21 mouse cellular contexts compared by ENCODE assay signal in the genomic region with DNA sequence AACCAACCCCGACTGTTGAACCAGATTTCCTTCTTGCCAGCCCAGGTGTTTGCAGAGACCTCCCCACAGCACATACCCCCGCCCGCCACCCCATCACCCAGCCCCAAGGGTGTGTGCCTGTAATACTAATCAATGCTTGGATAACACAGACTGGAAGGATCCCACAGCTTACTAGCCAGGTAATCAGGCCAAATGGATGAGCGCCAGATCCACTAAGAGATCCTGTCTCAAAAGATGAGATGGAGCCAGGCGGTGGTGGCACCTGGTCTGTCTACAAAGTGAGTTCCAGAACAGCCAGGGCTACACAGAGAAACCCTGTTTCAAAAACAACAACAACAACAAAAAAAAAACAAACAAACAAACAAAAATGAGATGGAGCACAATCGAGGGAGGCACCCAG. TPM values are rescaled to one million over a fixed set of nuclear protein-coding genes. Genes with fewer than 3 reads are reported as not detected.
"Had no signal": no experiment of that assay in that cellular context is flagged by ENCODE, and none has a peak within 500 bp of the region (broad histone marks: within the 10 kb centered on the region; RNA-seq: fewer than 3 reads in every experiment).

No protein-coding gene starts in this region.

- H3K4me2 ChIP-seq: lung, embryonic 14.5 days; midbrain, embryonic 12.5 days; neural tube, embryonic 13.5 days; neural tube, embryonic 15.5 days had no signal

- DNase-seq: lung, embryonic 14.5 days; lung, postnatal 10 days; lung, postnatal 4 days; midbrain, embryonic 14.5 days; retina, postnatal 1 day; right cerebral cortex, adult 18-20 months; right cerebral cortex, postnatal 25 days; right cerebral cortex, postnatal 4 days; spleen, adult 18-20 months; thymus, adult 18-20 months; thymus, postnatal 14 days; thymus, postnatal 36 days had no signal

- H3K4me3 ChIP-seq: midbrain, embryonic 10.5 days; midbrain, embryonic 12.5 days; myocyte; neural tube, embryonic 13.5 days; neural tube, embryonic 15.5 days had no signal

- ATAC-seq: midbrain, embryonic 16.5 days had no signal

- H3K9ac ChIP-seq: lung, embryonic 14.5 days; neural tube, embryonic 13.5 days; neural tube, embryonic 15.5 days had no signal

- H3K4me1 ChIP-seq: midbrain, embryonic 10.5 days; midbrain, embryonic 12.5 days; neural tube, embryonic 13.5 days; neural tube, embryonic 15.5 days had no signal

- H3K36me3 ChIP-seq: midbrain, embryonic 10.5 days; midbrain, embryonic 12.5 days; neural tube, embryonic 13.5 days; neural tube, embryonic 15.5 days had no signal

- H3K9me3 ChIP-seq: midbrain, embryonic 10.5 days; midbrain, embryonic 12.5 days; neural tube, embryonic 13.5 days; neural tube, embryonic 15.5 days had no signal

- H3K27ac ChIP-seq: midbrain, embryonic 10.5 days; midbrain, embryonic 12.5 days; neural tube, embryonic 13.5 days; neural tube, embryonic 15.5 days had no signal

- H3K27me3 ChIP-seq: midbrain, embryonic 12.5 days; neural tube, embryonic 13.5 days; neural tube, embryonic 15.5 days had no signal

RNA-seq across cellular contexts. Expression of a gene that starts 38.5 kb away (rescaled TPM):
- total RNA-seq: megakaryocyte, adult 5-6 weeks; megakaryocyte-erythroid progenitor cell, adult 5-6 weeks had no signal
- polyA plus RNA-seq: neural tube, embryonic 11.5 days had no signal
